Mouse (Mus musculus) CD4-positive, CD25-positive, alpha-beta regulatory T cell, adult 2 months (primary cell): ENCODE data around the gene Eva1a.

Experiments
- DNase-seq: peaks from one replicate; pipeline ENCODE4 v3.0.0-alpha.2; 2012; ENCODE audit warnings: low read depth, low spot score

Gene Eva1a

DNA sequence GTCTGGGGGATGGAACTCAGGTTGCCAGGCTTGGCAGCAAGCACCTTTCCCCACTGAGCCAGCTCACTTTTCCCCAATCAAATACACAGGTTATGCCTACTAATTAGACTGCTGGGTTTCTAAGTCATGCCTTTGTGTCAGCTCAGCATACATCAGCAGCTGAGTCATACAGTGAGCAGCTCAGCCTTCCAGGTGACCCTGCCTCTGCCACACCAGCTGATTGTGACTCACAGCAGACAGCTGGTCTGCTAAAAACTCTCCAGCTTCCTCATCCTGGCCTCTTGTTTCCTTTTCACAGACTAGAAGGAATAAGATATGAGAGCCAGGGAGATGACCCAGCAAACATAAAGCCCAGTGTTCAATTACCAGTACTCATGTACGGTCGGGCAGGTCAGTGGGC lies 84.3 kb downstream of the Eva1a start:
- DNase-seq, result no peak

DNA sequence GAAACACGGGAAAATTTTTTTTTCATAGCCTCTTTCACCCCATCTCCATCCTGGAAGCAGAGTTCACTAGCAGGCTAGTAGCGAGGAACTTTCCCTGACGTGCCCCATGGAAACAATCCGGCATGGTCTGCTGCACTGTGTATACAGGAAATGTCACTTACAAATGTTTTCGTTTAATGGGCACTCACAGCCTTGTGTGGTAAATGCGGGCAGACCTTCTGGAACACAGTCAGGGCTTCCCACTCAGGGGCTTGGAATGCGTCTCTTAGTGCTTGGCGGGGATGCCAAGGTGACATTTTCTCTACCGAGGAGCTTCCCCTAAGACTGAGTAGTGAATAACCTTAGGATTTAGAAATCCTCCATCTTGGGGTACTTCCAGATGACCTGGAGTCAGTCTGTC lies 87.0 kb downstream of the Eva1a start:
- no peak for DNase-seq

DNA sequence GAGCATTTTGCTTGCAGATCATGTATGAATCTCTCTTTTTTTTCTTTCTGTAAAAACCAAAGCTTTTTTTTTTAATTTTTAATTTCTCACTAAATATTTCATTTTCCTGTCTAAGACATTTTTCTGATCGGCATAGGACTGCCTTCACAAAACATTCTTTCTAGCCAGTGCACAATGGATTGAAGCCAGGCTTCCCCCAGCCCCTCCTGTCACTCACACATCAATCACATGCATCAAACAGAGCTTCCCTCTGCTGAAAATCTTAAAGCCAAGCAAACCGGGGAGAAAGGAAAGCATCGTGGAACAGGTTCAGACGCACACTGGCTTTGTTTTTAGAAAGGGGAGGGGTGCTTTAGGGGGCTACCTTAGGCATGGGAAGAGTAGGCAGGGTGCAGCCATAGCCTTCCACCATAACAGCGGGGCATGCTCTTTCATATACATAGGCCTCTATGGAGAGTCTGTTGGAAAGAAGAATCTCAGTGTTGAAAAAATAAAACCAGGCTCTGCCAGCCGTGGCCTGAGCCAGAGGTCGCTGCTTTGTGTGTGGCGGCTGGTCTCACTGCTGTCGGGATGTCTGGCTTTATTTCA lies 88.9 kb downstream of the Eva1a start:
- no peak for DNase-seq

DNA sequence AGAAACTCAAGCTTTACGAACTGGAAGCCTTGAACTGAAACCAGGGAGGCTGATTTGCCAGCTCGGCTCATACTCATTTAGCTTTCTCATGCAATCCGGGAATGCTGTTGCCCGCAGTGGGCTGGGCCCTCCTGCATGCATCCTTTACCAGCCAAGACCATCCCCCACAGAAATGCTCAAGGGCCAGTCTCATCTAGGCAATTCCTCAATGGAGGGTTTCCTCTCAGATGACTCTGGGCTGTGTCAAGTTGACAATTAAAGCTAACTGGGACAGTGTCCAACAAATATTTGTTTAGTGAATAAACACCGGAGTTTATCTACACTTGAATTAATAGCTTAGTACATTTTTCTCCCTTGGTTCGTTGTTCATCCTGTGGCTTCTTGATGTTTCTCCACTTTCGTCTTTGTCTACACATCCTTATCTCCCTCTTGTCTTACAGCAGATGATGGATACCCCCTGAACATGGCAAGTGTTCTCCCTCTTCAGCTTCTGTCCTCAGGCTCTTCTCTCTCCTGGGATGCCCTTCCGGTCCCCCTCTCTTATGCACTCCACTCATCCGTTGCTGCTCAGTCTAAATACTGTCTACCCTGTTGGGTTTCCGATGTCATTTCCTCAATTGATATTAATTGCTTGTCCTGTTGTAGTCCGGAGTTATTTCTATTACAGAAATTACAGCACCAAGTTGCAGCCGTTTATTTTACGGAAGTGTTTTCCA lies 92.2 kb downstream of the Eva1a start:
- DNase-seq, result no peak

DNA sequence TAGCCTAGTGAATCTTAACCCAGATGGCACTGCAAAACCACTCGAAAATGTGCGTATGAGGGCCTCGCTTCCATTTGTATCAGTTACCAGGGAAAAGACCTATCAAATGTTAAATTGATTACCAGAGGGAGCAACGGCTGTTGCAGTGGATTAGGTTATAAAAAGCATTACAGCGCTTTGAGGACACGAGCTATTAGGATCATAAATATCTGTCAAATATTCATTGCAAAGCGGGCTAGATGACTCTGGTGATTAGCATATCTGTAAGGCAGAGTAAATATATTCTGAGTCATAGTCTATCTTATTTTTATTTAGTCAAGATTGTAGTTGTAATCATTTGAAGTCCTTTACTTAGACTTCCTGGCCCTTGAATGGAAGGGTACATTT lies 92.7 kb downstream of the Eva1a start:
- no peak for DNase-seq

DNA sequence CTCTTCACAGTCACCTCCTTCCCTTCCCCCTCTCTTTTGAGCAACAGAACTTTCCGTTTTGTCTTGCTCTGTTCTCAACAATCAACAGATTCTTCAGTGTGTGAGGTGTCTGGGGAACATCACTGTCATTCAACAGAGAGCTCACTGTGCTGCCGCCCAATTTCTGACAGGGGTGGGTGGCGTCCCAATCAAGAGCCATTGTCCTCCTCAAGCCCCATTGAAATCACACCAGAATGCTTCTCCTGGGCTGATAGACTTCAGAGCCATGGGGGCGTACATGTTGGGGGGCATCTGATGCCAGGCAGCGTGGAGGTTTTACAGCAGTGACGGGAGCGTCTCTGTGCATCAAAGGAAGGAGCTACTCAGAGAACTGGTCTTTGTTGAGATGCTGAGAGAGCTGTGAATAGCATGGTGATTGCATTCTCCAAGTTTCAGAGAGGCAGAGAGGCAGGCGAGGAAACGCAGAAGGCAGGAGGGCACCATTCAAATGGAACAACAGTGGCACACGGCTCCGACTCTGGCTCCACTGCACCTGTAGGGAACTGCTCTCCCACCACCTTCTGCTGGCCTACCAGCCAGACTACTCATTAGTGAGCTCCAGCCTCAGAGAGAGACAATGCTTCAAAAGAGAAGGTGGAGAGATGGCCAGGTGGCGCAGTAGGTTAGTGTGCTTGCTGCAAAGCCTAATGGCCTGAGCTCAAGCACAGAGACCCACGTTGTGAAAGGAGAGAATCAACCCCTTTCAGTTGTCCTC lies 95.3 kb downstream of the Eva1a start:
- DNase-seq, result no peak
